Mouse (Mus musculus) embryonic facial prominence, embryonic 11.5 days (tissue): ENCODE measurements at regions not wholly inside any gene's neighbourhood (a gene's known extent, or its start where the extent isn't known, plus 50 kb on each side); places are given as distances from the start of the nearest gene placed in this dataset.
A peak's percentile ranks its signal among the peaks of the same experiment; 100 is the strongest.

ENCODE experiments used
- ATAC-seq: fragments of 200-750 bp; cut with Nextera tagmentation; replicated peaks from 2 replicates; pipeline ENCODE4 v1.8.0; 2017; ENCODE audit warnings: low read depth; ENCODE audit not compliant: insufficient number of reproducible peaks, low FRiP score, low TSS enrichment
- DNase-seq: peaks from one replicate; pipeline ENCODE4 v3.0.0-alpha.2; 2015; ENCODE audit warnings: low spot score
- H3K27ac ChIP-seq: fragments of 300-500 bp; sonication (generic); replicated peaks from 2 replicates; pipeline ENCODE4 v1.5.1; 2014; ENCODE audit warnings: mild to moderate bottlenecking, low read depth, low read length, control low read depth
- H3K27me3 ChIP-seq: fragments of 300-500 bp; sonication (generic); 2 replicates; pipeline ENCODE4 v1.6.1; 2014; ENCODE audit warnings: mild to moderate bottlenecking, low read length, moderate library complexity, mixed read lengths; ENCODE audit not compliant: control insufficient read depth, insufficient read depth
- H3K36me3 ChIP-seq: fragments of 300-500 bp; sonication (generic); replicated peaks from 2 replicates; pipeline ENCODE4 v1.6.1; 2014; ENCODE audit warnings: low read depth, mild to moderate bottlenecking, low read length, moderate library complexity, mixed read lengths; ENCODE audit not compliant: control insufficient read depth, insufficient read depth
- H3K4me1 ChIP-seq: fragments of 300-500 bp; sonication (generic); 2 replicates; pipeline ENCODE4 v1.6.1; 2014; ENCODE audit warnings: low read length, mixed read lengths; ENCODE audit not compliant: control insufficient read depth, insufficient read depth
- H3K4me2 ChIP-seq: fragments of 300-500 bp; sonication (generic); 2 replicates; pipeline ENCODE4 v1.6.1; 2014; ENCODE audit warnings: low read depth, mild to moderate bottlenecking, control low read depth, low read length, moderate library complexity
- H3K4me3 ChIP-seq: fragments of 300-500 bp; sonication (generic); 2 replicates; pipeline ENCODE4 v1.5.1; 2014; ENCODE audit warnings: low read depth, low read length, control low read depth
- H3K9ac ChIP-seq: fragments of 300-500 bp; sonication (generic); replicated peaks from 2 replicates; pipeline ENCODE4 v1.6.1; 2014; ENCODE audit warnings: mild to moderate bottlenecking, control low read depth, low read length
- H3K9me3 ChIP-seq: fragments of 300-500 bp; sonication (generic); replicated peaks from 2 replicates; pipeline ENCODE4 v1.6.1; 2016; ENCODE audit warnings: mild to moderate bottlenecking, low read length, inconsistent platforms, mixed read lengths; ENCODE audit not compliant: control insufficient read depth
- WGBS: fragments of 180-500 bp; shearing (Covaris S2); extraction: QIAGEN DNeasy Blood & Tissue Kit; methylation state at CpG from one replicate; pipeline ENCODE4 v1.1.7; 2014; 5-methylcytosine and 5-hydroxymethylcytosine counted together

- no peaks in the 10 kb centered on the region for H3K36me3 ChIP-seq
- no peak overlapping the region for H3K4me2 ChIP-seq
- H3K27me3 ChIP-seq: no peaks in the 10 kb centered on the region
- no peak overlapping the region for H3K9ac ChIP-seq
- no peaks in the 10 kb centered on the region for H3K4me1 ChIP-seq
- peak; percentile 62; the same call in 1 of the 2 replicates for ATAC-seq
- no peaks in the 10 kb centered on the region for H3K9me3 ChIP-seq
- H3K4me3 ChIP-seq: no peak overlapping the region
- DNase-seq: peak; percentile 25
- no peak overlapping the region for H3K27ac ChIP-seq
- 35% methylated on average over 11 of the region's 11 CpGs for WGBS
These were observed 164.3 kb downstream of the Faxc start for GRCm38 (mm10) chr4:22095257-22096031.

DNA sequence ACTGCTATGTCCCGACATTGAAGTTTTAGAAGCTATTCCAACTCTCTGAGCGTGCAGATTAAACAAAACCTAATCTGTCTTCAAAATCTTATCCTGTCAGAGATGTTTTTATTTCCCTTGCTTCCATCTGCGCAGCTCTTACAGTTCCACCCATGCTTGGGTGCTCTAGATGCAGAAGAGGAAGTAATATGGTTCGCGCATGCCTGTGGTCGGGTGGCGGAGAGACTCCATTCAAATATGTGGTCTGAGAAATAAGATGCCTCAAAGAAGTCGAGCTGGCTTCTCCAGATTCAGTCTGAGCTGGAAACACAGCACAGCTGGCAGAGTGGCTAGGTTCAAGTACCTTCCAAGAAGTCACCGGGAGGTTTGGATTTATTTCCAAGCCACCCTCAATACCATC is 167.5 kb downstream of the Faxc start:
- H3K36me3 ChIP-seq: no peaks in the 10 kb centered on the region
- H3K27ac ChIP-seq: no peak overlapping the region
- H3K4me1 ChIP-seq: no peaks in the 10 kb centered on the region
- no peak overlapping the region for H3K4me3 ChIP-seq
- no peaks in the 10 kb centered on the region for H3K27me3 ChIP-seq
- no peak overlapping the region for H3K9ac ChIP-seq
- DNase-seq (no peak), ATAC-seq (no peak)
- H3K9me3 ChIP-seq: no peaks in the 10 kb centered on the region
- no peak overlapping the region for H3K4me2 ChIP-seq
- 89% methylated on average over 9 of the region's 9 CpGs for WGBS

DNA sequence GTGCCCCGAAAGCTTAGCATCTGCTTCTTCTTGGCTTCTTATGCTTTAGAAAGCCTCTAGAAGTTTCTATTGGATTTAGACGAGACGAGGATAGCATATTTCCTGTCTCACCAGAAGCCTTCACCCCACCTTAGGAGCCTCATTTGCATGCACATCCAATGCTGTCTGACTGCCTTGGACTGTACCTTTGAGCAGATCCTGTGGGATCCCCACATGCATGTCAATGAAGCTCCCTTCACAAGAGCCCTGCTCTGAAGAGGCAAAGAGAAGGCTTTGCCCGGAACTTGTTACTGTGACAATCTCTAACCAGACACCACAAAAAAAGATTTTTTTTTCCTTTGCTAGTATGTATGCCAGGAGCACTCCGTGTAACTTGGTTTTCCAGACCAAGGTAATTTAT is 171.3 kb downstream of the Faxc start:
- H3K27ac ChIP-seq: no peak overlapping the region
- whole genome bisulfite sequencing: 74% methylated on average over 5 of the region's 5 CpGs
- H3K4me1 ChIP-seq: no peaks in the 10 kb centered on the region
- H3K4me2 ChIP-seq: no peak overlapping the region
- H3K36me3 ChIP-seq: no peaks in the 10 kb centered on the region
- H3K9me3 ChIP-seq: no peaks in the 10 kb centered on the region
- H3K9ac ChIP-seq: no peak overlapping the region
- no peaks in the 10 kb centered on the region for H3K27me3 ChIP-seq
- DNase-seq: no peak
- ATAC-seq: no peak
- no peak overlapping the region for H3K4me3 ChIP-seq

DNA sequence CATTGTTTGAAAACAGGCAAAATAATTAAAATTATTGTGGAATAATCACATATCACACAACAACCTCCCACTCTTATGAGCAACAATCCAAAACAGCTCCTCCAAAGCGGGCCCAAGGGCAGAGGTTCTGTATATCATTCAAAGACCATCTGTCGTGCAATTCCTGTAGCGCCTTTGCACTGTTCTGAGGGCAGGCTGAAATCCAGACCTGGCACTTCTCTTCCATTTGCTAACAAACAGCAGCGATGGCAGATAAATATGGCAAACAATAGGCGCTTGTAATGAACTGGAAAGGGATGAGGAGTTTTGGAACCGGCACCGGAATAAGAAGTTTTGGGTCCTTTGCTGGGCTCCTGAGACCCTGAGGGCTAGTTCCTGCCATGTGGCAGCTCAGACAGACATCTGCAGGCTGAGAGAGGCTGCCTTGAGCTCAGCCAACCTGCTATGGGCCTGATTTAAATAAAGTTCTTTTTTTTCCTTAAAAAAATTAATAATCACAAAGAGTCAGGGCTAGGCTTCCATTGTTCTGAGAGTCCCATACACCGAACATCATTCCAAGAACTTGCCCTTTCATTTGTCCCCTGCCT is 172.0 kb downstream of the Faxc start:
- Histone ChIP-seq H3K4me1 (no peaks in the 10 kb centered on the region), H3K4me2 (no peak overlapping the region), H3K36me3 (no peaks in the 10 kb centered on the region), H3K9me3 (no peaks in the 10 kb centered on the region), H3K9ac (no peak overlapping the region), H3K4me3 (no peak overlapping the region), H3K27me3 (no peaks in the 10 kb centered on the region), H3K27ac (no peak overlapping the region)
- ATAC-seq (no peak), DNase-seq (no peak)
- WGBS: 64% methylated on average over 8 of the region's 8 CpGs

DNA sequence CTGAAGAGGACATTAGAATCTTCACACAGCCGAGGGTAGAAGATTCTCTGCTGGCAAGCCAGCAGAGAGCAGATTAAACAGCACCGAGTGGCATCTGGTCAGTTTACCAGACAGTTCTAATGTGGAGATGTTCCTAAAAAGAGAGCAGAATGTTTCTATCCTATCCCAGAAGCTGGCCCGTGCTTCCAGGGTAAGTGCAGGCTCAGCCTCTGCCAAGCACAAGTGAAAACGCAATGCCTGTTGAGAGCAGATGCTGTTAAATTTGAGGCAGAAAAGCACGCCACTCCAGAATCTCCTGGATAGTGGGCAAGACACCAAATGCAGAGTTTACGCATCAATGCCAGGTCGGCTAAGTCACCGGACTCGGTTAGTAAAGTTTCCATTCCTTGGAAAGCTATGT is 175.8 kb downstream of the Faxc start:
- no peak for DNase-seq
- 86% methylated on average over 9 of the region's 9 CpGs for WGBS
- no peak for ATAC-seq

GRCm38 (mm10) chr4:22109410-22109809 is 178.3 kb downstream of the Faxc start:
- no peak overlapping the region for H3K27ac ChIP-seq
- H3K27me3 ChIP-seq: no peaks in the 10 kb centered on the region
- ATAC-seq: no peak
- no peaks in the 10 kb centered on the region for H3K4me1 ChIP-seq
- 21% methylated on average over 6 of the region's 6 CpGs for WGBS
- H3K9me3 ChIP-seq: no peaks in the 10 kb centered on the region
- H3K4me3 ChIP-seq: no peak overlapping the region
- H3K36me3 ChIP-seq: no peaks in the 10 kb centered on the region
- no peak for DNase-seq
- H3K9ac ChIP-seq: no peak overlapping the region
- no peak overlapping the region for H3K4me2 ChIP-seq

More for the DNA sequence above, 175.8 kb downstream of the Faxc start:
- Histone ChIP-seq H3K9me3 (no peaks in the 10 kb centered on the region), H3K36me3 (no peaks in the 10 kb centered on the region), H3K9ac (no peak overlapping the region), H3K4me2 (no peak overlapping the region), H3K27ac (no peak overlapping the region), H3K4me1 (no peaks in the 10 kb centered on the region), H3K4me3 (no peak overlapping the region), H3K27me3 (no peaks in the 10 kb centered on the region)

DNA sequence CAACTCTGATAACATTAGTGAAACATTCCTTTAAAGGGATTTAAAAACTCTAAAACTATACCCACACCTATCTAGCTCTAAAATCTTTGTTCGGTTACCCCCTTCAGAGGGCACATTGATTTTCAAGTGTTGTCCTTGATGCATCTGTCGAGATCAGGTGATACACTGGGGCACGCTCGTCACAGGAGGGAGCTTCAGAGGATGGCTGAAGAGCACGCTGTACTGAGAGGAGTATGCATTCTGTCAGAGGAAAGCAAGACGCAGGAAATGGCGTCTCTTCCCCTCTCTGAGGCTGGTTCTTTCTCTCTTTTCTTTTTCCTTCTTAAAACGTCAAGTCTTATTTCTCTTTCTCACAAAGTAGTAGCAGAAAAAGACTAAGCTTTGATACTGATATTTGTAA is 179.3 kb downstream of the Faxc start:
- DNase-seq (no peak), ATAC-seq (no peak)
- H3K4me2 ChIP-seq: no peak overlapping the region
- no peaks in the 10 kb centered on the region for H3K4me1 ChIP-seq
- H3K9me3 ChIP-seq: no peaks in the 10 kb centered on the region
- H3K9ac ChIP-seq: no peak overlapping the region
- H3K36me3 ChIP-seq: no peaks in the 10 kb centered on the region
- no peak overlapping the region for H3K27ac ChIP-seq
- H3K27me3 ChIP-seq: no peaks in the 10 kb centered on the region
- H3K4me3 ChIP-seq: no peak overlapping the region
- WGBS: 38% methylated on average over 8 of the region's 8 CpGs

- DNase-seq (no peak), ATAC-seq (no peak)
- Histone ChIP-seq H3K4me1 (no peaks in the 10 kb centered on the region), H3K36me3 (no peaks in the 10 kb centered on the region), H3K9ac (no peak overlapping the region), H3K9me3 (no peaks in the 10 kb centered on the region), H3K4me2 (no peak overlapping the region), H3K27ac (no peak overlapping the region), H3K27me3 (no peaks in the 10 kb centered on the region), H3K4me3 (no peak overlapping the region)
- 76% methylated on average over 5 of the region's 5 CpGs for WGBS
These were observed 181.1 kb downstream of the Faxc start for GRCm38 (mm10) chr4:22112209-22112608.
